Mouse (Mus musculus) layer of hippocampus, adult 2 months (tissue): ENCODE measurements around the gene Arl4c. TPM values are rescaled to one million over a fixed set of nuclear protein-coding genes. Genes with fewer than 3 reads are reported as not detected.
A peak's percentile ranks its signal among the peaks of the same experiment; 100 is the strongest.

Source experiments
- DNase-seq, 2 experiments: peaks; one replicate each; pipeline ENCODE4 v3.0.0; 2022; ENCODE audit warnings: low spot score in 2 of 2
- H3K27ac ChIP-seq: fragments of 200-600 bp; 2 replicates; pipeline ENCODE4 v1.8.1; 2022
- H3K4me3 ChIP-seq: fragments of 200-600 bp; 2 replicates; pipeline ENCODE4 v1.8.1; 2022; ENCODE audit warnings: mild to moderate bottlenecking
- CTCF ChIP-seq: fragments of 200-600 bp; conservative IDR thresholded peaks from 2 replicates; pipeline ENCODE4 v1.8.1; 2022; ENCODE audit warnings: antibody characterized with exemption, mild to moderate bottlenecking, moderate library complexity
- long read RNA-seq, 2 experiments: library from polyadenylated mRNA; stranded (forward); transcript quantifications; one replicate each; pipeline ENCODE4 v2.0.0; 2021; ENCODE audit warnings: borderline mapping rate in 2 of 2
- total RNA-seq, 2 experiments: library from RNA; stranded (reverse); gene quantifications; 2 replicates each; pipeline ENCODE4 v1.2.3; 2021

Arl4c gene
- total RNA-seq: 10 to 100 TPM; 27.6 to 27.7 TPM
- long read RNA-seq, experiment 1, transcript Arl4c-202 (1 exons, 3,997 nt): major isoform, 24 of 24 reads
- long read RNA-seq, experiment 1, partial matches to known transcripts: 0 of 24 reads
- long read RNA-seq, experiment 1, other reads (novel, unspliced or antisense): 0 of 24 reads
- long read RNA-seq, experiment 2, transcript Arl4c-202 (1 exons, 3,997 nt): major isoform, 29 of 29 reads
- long read RNA-seq, experiment 2, partial matches to known transcripts: 0 of 29 reads
- long read RNA-seq, experiment 2, other reads (novel, unspliced or antisense): 0 of 29 reads

DNA sequence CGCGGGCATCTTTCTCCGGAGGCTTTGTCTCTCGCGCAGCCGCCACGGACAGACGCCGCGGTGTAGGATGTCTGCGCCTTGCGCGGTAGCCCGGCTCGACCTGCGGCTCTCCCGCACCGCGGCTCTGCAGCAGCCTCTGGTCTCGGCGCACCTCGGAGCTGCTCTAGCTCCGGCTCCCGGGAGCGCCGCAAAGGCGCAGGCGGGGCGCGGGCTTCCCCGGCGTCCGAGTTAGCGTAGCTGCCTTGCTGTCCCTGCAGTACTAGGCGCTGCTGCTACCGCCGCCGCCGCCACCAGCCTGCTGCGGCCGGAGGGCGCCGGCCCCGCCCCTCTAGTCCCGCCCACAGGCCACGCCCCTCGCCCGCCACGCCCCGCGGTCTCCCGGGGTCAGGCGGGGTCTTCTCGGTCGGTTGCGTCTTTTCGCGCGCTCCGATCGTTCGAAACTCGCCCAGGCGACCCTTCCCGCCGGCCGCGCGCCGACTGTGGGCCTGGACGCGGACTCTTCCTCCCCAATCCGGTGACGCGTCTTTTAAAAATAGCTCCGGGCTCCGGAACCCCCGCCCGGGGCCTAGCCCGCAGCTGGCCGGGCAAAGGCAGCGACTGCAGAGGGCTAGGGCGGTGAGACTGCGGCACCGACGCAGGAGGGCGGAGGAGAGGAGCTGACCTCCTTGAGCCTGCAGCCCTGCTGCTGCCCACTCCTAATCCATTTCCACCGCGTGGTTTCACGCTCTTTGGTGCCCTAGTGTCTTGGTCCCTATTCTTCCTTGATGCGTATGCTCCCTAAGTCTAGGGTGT is at the start of gene Arl4c:
Arl4c (minus strand) TSS at position 352 of the 792 bp plus-strand sequence.
- TF ChIP-seq CTCF: no peak
- DNase-seq: peak; percentile 63 to 64
- peak within 1 kb of the TSS; percentile 79 for H3K4me3 ChIP-seq
- H3K27ac ChIP-seq: peak within 1 kb of the TSS; percentile 90

DNA sequence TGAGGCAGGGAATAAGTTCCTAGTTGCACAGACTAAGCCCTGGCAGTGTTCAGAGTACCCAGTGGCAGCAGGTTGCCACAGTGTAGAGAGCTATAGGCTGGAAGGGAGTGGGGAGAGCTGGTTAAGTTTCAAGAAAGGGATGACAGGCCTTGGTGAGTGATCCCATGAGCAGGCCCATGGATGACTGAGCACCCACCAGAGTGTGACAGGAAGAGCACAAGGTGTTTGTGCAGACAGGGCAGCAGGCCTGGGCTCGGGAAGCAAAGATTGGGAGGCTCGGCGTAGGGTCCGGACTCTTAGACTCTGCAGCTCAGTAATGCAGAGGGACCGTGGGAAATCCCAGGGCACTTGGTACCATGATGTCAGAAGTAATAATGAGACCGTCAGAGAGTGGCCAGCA is 49.3 kb upstream of the Arl4c start:
- no peak overlapping the region for H3K27ac ChIP-seq
- H3K4me3 ChIP-seq: no peak overlapping the region
- TF ChIP-seq CTCF: no peak
- no peak for DNase-seq

- TF ChIP-seq CTCF: no peak
- no peak for DNase-seq
- H3K27ac ChIP-seq: no peak overlapping the region
- H3K4me3 ChIP-seq: no peak overlapping the region
Measured at GRCm38 (mm10) chr1:88750576-88750975, 48.6 kb upstream of the Arl4c start.

- peak; percentile 67 for TF ChIP-seq CTCF
- no peak overlapping the region for H3K27ac ChIP-seq
- H3K4me3 ChIP-seq: no peak overlapping the region
- peak in 1 of 2 experiments; percentile 44 for DNase-seq
Measured at GRCm38 (mm10) chr1:88750126-88750525, 48.1 kb upstream of the Arl4c start.

GRCm38 (mm10) chr1:88749106-88749505 is 47.1 kb upstream of the Arl4c start:
- no peak overlapping the region for H3K27ac ChIP-seq
- TF ChIP-seq CTCF: no peak
- no peak for DNase-seq
- no peak overlapping the region for H3K4me3 ChIP-seq

GRCm38 (mm10) chr1:88745256-88745655 is 43.2 kb upstream of the Arl4c start:
- DNase-seq: peak; percentile 80 to 84
- peak; percentile 99 for TF ChIP-seq CTCF
- Histone ChIP-seq H3K4me3 (no peak overlapping the region), H3K27ac (no peak overlapping the region)

- TF ChIP-seq CTCF: no peak
- H3K27ac ChIP-seq: no peak overlapping the region
- no peak overlapping the region for H3K4me3 ChIP-seq
- DNase-seq: no peak
Measured at GRCm38 (mm10) chr1:88744261-88744660, 42.2 kb upstream of the Arl4c start.

DNA sequence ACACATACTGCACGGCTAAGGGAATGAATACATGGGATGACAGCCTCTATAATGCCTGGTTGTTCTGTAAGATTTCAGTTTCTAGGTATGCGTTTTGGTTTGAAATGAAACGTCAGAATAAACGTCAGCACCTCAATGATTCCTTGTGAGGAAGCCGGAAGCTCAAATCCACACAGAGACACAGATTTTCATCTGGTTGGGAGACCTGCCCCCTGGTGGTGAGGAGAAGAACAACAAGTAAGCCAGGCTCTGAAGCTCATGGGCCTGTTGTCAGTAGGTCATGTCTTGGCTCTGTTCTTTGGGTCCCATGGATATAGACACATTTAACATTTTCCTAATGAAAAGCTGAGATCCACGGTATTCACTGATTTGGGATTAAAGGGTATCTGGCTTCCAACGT is 40.4 kb upstream of the Arl4c start:
- Histone ChIP-seq H3K4me3 (no peak overlapping the region), H3K27ac (no peak overlapping the region)
- DNase-seq: peak in 1 of 2 experiments; percentile 69
- peak; percentile 92 for TF ChIP-seq CTCF

GRCm38 (mm10) chr1:88739546-88739945 is 37.5 kb upstream of the Arl4c start:
- Histone ChIP-seq H3K27ac (no peak overlapping the region), H3K4me3 (no peak overlapping the region)
- no peak for TF ChIP-seq CTCF
- DNase-seq: no peak

DNA sequence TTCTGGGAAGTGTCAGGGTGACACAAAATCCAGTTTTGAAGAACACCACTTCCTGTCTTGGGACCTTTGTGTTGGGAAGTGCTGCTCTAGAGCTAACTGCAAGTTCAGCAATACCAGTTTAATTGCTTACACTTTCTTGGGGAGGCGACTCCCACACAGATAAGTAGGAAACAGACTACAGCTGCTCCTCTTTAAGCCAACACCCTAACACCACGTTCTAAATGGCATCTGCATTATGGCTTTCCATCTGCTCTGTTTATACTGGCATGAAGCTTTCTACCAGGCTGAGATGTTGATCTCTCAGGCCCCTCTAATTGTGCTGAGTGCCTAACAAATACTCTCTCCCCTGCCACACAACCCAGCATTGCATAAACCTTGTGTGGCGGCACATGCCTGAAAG is 36.9 kb upstream of the Arl4c start:
- DNase-seq: no peak
- no peak for TF ChIP-seq CTCF
- Histone ChIP-seq H3K4me3 (no peak overlapping the region), H3K27ac (no peak overlapping the region)

GRCm38 (mm10) chr1:88729496-88729895 is 27.5 kb upstream of the Arl4c start:
- Histone ChIP-seq H3K27ac (no peak overlapping the region), H3K4me3 (no peak overlapping the region)
- TF ChIP-seq CTCF: no peak
- DNase-seq: no peak

DNA sequence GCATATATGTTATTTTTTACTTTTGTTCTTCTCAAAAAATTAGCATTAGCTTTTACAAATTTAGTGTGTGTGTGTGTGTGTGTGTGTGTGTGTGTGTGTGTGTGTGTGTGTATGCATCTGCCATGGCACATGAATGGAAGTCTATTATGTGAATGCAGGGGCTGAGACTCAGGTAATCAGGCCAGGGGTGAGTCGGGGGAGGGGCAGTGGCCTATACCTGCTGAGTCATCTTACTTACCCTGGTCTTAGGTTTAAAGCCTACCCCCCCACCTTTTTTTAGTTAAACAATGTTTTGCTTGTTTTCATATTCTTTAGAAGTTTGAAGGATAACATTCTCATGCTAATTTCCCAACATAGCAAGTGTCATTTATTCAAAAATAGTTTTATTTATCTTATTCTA is 25.3 kb upstream of the Arl4c start:
- no peak for TF ChIP-seq CTCF
- H3K27ac ChIP-seq: no peak overlapping the region

DNA sequence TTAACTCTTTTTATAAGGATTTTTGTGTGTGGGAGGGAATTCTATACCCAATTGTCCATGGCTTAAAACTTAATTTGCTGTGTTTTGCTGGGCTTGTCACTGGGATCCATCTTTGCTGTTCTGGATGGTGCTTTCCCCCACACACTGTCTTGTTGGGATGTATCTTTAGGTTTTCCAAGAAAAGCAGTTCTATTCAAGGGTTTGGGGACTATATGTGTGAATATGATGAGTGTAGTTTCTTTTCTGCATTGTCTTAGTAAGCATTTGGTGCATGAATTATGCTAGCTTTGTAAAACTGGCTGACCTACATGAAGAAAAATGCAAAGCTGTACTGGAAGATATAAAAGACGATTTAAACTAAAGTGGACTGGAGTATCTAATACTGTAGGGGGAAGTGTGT is 23.7 kb upstream of the Arl4c start:
- TF ChIP-seq CTCF: no peak
- DNase-seq: no peak
- Histone ChIP-seq H3K4me3 (no peak overlapping the region), H3K27ac (no peak overlapping the region)

More for the DNA sequence above, 25.3 kb upstream of the Arl4c start:
- no peak overlapping the region for H3K4me3 ChIP-seq
- no peak for DNase-seq
